Mouse (Mus musculus): Measurements from ENCODE around the gene Psme1. TPM values are rescaled to one million over a fixed set of nuclear protein-coding genes. Genes with fewer than 3 reads are reported as not detected.

Psme1 gene
- total and polyA plus RNA-seq, 3 experiments, result 85.9 to 205 TPM; not detected in 1

- TF ChIP-seq POLR2AphosphoS2 (IDR thresholded peaks at IDR 0.05; ENCODE audit: low read length) (no peak), CTCF (IDR thresholded peaks at IDR 0.05 in 2 of 3, conservative IDR thresholded peaks at IDR 0.05 in 1 of 3; ENCODE audit: control insufficient read depth in 1 of 3, insufficient read depth in 1 of 3, low read depth in 2 of 3, low read length in 3 of 3, poor library complexity in 1 of 3, severe bottlenecking in 1 of 3) (no peak), MAZ (IDR thresholded peaks at IDR 0.05; ENCODE audit: low read depth, low read length) (no peak), BHLHE40 (IDR thresholded peaks at IDR 0.05; ENCODE audit: borderline replicate concordance, low read depth, low read length) (0 out of 2 replicates have a peak, but pooled peaks have one; percentile 10), SMC3 (IDR thresholded peaks at IDR 0.05; ENCODE audit: low read depth, low read length) (no peak), ZKSCAN1 (IDR thresholded peaks at IDR 0.05; ENCODE audit: low read depth, low read length) (no peak), KAT2A (conservative IDR thresholded peaks at IDR 0.05; ENCODE audit: low read depth, low read length) (no peak), RAD21 (IDR thresholded peaks at IDR 0.05; ENCODE audit: low read depth, low read length) (no peak), ETS1 (IDR thresholded peaks at IDR 0.05; ENCODE audit: low read depth, low read length) (peak; percentile 75)
These were observed 7.6 kb downstream of the Psme1 start (continued) for GRCm38 (mm10) chr14:55585566-55585960.

GRCm38 (mm10) chr14:55586149-55586548 lies 8.2 kb downstream of the Psme1 start:
- Histone ChIP-seq H3K27ac (ENCODE audit: control insufficient read depth, low read depth, low read length) (peak overlapping the region; percentile 100), H3K9me3 (replicated peaks; ENCODE audit: insufficient read depth, low read length) (no peaks in the 10 kb centered on the region), H3K4me1 (ENCODE audit: control insufficient read depth in 1 of 2, insufficient read depth in 2 of 2, low read length in 2 of 2) (peaks cover 3 to 41% of the 10 kb centered on the region in 2 experiments), H3K4me3 (ENCODE audit: control insufficient read depth in 1 of 2, insufficient read depth in 1 of 2, low read depth in 2 of 2, low read length in 2 of 2) (peak overlapping the region; percentile 78 to 82; a peak in 3 of 4 replicates), H3K79me2 (ENCODE audit: control insufficient read depth, insufficient read depth, low read length, poor library complexity) (peaks cover 12% of the 10 kb centered on the region), H3K36me3 (ENCODE audit: control insufficient read depth in 1 of 2, insufficient read depth in 2 of 2, low read length in 2 of 2) (peaks cover 0 to 34% of the 10 kb centered on the region in 2 experiments; a peak in 2 of 4 replicates), H3K27me3 (ENCODE audit: control insufficient read depth in 1 of 2, insufficient read depth in 2 of 2, low read length in 2 of 2) (no peaks in the 10 kb centered on the region), H3K9ac (ENCODE audit: control insufficient read depth, low read depth, low read length, poor library complexity, severe bottlenecking) (peak overlapping the region; percentile 73)
- TF ChIP-seq TBP (IDR thresholded peaks at IDR 0.05; ENCODE audit: low read depth, low read length) (no peak), MYC (IDR thresholded peaks at IDR 0.05; ENCODE audit: low read depth, low read length) (peak; percentile 93), POLR2AphosphoS2 (IDR thresholded peaks at IDR 0.05; ENCODE audit: low read length) (no peak), GATA1 (IDR thresholded peaks at IDR 0.05; ENCODE audit: low read depth, low read length) (peak; percentile 84), HCFC1 (IDR thresholded peaks at IDR 0.05; ENCODE audit: low read depth, low read length) (peak; percentile 54), ELF1 (IDR thresholded peaks at IDR 0.05; ENCODE audit: low read depth, low read length) (no peak; the same call in 1 of the 2 replicates), KAT2A (conservative IDR thresholded peaks at IDR 0.05; ENCODE audit: low read depth, low read length) (no peak), MXI1 (IDR thresholded peaks at IDR 0.05; ENCODE audit: low read depth, low read length) (peak; percentile 77; the same call in 1 of the 2 replicates), E2F4 (IDR thresholded peaks at IDR 0.05; ENCODE audit: borderline replicate concordance, low read depth, low read length) (no peak), MYB (IDR thresholded peaks at IDR 0.05; ENCODE audit: low read depth, low read length) (peak; percentile 76), JUND (IDR thresholded peaks at IDR 0.05; ENCODE audit: low read depth, low read length) (0 out of 2 replicates have a peak, but pooled peaks have one; percentile 31), BHLHE40 (IDR thresholded peaks at IDR 0.05; ENCODE audit: borderline replicate concordance, low read depth, low read length) (peak; percentile 11; the same call in 1 of the 2 replicates), TCF12 (IDR thresholded peaks at IDR 0.05; ENCODE audit: low read depth, low read length) (peak; percentile 84), EP300 (IDR thresholded peaks at IDR 0.05; ENCODE audit: low read depth in 1 of 2, low read length in 2 of 2) (peak; percentile 69 to 88; a peak in 3 of 4 replicates), TAL1 (IDR thresholded peaks at IDR 0.05; ENCODE audit: low read length) (peak; percentile 33; the same call in 1 of the 2 replicates), SIN3A (IDR thresholded peaks at IDR 0.05; ENCODE audit: low read length) (peak; percentile 89), MEF2A (IDR thresholded peaks at IDR 0.05; ENCODE audit: extremely low read depth, insufficient replicate concordance, low read depth, low read length, poor library complexity, severe bottlenecking) (no peak), MAZ (IDR thresholded peaks at IDR 0.05; ENCODE audit: low read depth, low read length) (peak; percentile 25; the same call in 1 of the 2 replicates), MAFK (IDR thresholded peaks at IDR 0.05; ENCODE audit: borderline replicate concordance, low read depth, low read length) (peak; percentile 95), POLR2A (IDR thresholded peaks at IDR 0.05; ENCODE audit: control insufficient read depth in 1 of 2, insufficient read depth in 1 of 2, low read depth in 1 of 2, low read length in 2 of 2, poor library complexity in 1 of 2) (peak in 1 of 2 experiments; percentile 27; a peak in 1 of 4 replicates), ZKSCAN1 (IDR thresholded peaks at IDR 0.05; ENCODE audit: low read depth, low read length) (peak; percentile 76; the same call in 1 of the 2 replicates), ZNF384 (IDR thresholded peaks at IDR 0.05; ENCODE audit: low read depth, low read length) (peak; percentile 98), RCOR1 (IDR thresholded peaks at IDR 0.05; ENCODE audit: low read depth, low read length) (peak; percentile 76), ETS1 (IDR thresholded peaks at IDR 0.05; ENCODE audit: low read depth, low read length) (peak; percentile 94), GABPA (IDR thresholded peaks at IDR 0.05; ENCODE audit: low read depth, low read length) (peak; percentile 97), MAX (IDR thresholded peaks at IDR 0.05; ENCODE audit: low read length) (peak; percentile 69; the same call in 1 of the 2 replicates)
- peak; percentile 88 for DNase-seq (ENCODE audit: low read depth, low spot score)
